Mouse (Mus musculus) lung, embryonic 15.5 days (tissue): Measurements from ENCODE around the gene Ttc3. TPM values are rescaled to one million over a fixed set of nuclear protein-coding genes. Genes with fewer than 3 reads are reported as not detected.
A peak's percentile ranks its signal among the peaks of the same experiment; 100 is the strongest.

Experiments used
- ATAC-seq: fragments of 200-750 bp; cut with Nextera tagmentation; 2 replicates; pipeline ENCODE4 v1.8.0; 2017; ENCODE audit warnings: moderate number of reproducible peaks, borderline replicate concordance; ENCODE audit not compliant: low FRiP score, low TSS enrichment; ENCODE audit errors: extremely low read depth
- H3K27ac ChIP-seq: fragments of 300-500 bp; sonication (generic); 2 replicates; pipeline ENCODE4 v1.5.1; 2015; ENCODE audit warnings: moderate library complexity, mild to moderate bottlenecking, inconsistent platforms
- H3K27me3 ChIP-seq: fragments of 300-500 bp; sonication (generic); 2 replicates; pipeline ENCODE4 v1.6.1; 2015; ENCODE audit warnings: inconsistent platforms
- H3K36me3 ChIP-seq: fragments of 300-500 bp; sonication (generic); 2 replicates; pipeline ENCODE4 v1.6.1; 2015; ENCODE audit warnings: inconsistent platforms
- H3K4me1 ChIP-seq: fragments of 300-500 bp; sonication (generic); 2 replicates; pipeline ENCODE4 v1.6.1; 2015; ENCODE audit warnings: inconsistent platforms
- H3K4me2 ChIP-seq: fragments of 300-500 bp; sonication (generic); 2 replicates; pipeline ENCODE4 v1.6.1; 2015; ENCODE audit warnings: inconsistent platforms, mild to moderate bottlenecking, moderate library complexity
- H3K4me3 ChIP-seq: fragments of 300-500 bp; sonication (generic); 2 replicates; pipeline ENCODE4 v1.5.1; 2015; ENCODE audit warnings: mild to moderate bottlenecking, inconsistent platforms
- H3K9ac ChIP-seq: fragments of 300-500 bp; sonication (generic); 2 replicates; pipeline ENCODE4 v1.6.1; 2015; ENCODE audit warnings: inconsistent platforms
- H3K9me3 ChIP-seq: fragments of 300-500 bp; sonication (generic); 2 replicates; pipeline ENCODE4 v1.6.1; 2016; ENCODE audit warnings: inconsistent platforms
- WGBS: fragments of 180-500 bp; shearing (Covaris S2); methylation state at CpG from one replicate; pipeline ENCODE4 v1.1.7; 2015; 5-methylcytosine and 5-hydroxymethylcytosine counted together
- polyA plus RNA-seq: library from polyadenylated mRNA; unstranded; fragments of >200 nt; fragmentation: Nextera tagmentation; extraction: Ambion mirVana; gene quantifications from 2 replicates; pipeline ENCODE4 v1.2.1, GENCODE M21; 2015

Ttc3 gene
- polyA plus RNA-seq, 1 experiment from 2014 or later, result 177 TPM

GRCm38 (mm10) chr16:94345733-94346132, 24.7 kb upstream of the Ttc3 start:
- no peak for ATAC-seq
- Histone ChIP-seq H3K9ac (no peak overlapping the region), H3K27ac (no peak overlapping the region), H3K9me3 (no peaks in the 10 kb centered on the region), H3K27me3 (no peaks in the 10 kb centered on the region), H3K36me3 (no peaks in the 10 kb centered on the region), H3K4me1 (no peaks in the 10 kb centered on the region), H3K4me2 (no peak overlapping the region), H3K4me3 (no peak overlapping the region)
- 71% methylated on average over 1 of the region's 1 CpGs for WGBS

GRCm38 (mm10) chr16:94347080-94347731, 23.2 kb upstream of the Ttc3 start:
- Histone ChIP-seq H3K4me1 (no peaks in the 10 kb centered on the region), H3K4me2 (no peak overlapping the region), H3K27me3 (no peaks in the 10 kb centered on the region), H3K36me3 (no peaks in the 10 kb centered on the region), H3K27ac (no peak overlapping the region), H3K4me3 (no peak overlapping the region), H3K9me3 (no peaks in the 10 kb centered on the region), H3K9ac (no peak overlapping the region)
- 47% methylated on average over 7 of the region's 7 CpGs for WGBS
- ATAC-seq, result no peak

- H3K4me2 ChIP-seq, result no peak overlapping the region
- H3K27me3 ChIP-seq, result no peaks in the 10 kb centered on the region
- no peak for ATAC-seq
- H3K9ac ChIP-seq, result no peak overlapping the region
- no peaks in the 10 kb centered on the region for H3K4me1 ChIP-seq
- H3K27ac ChIP-seq, result no peak overlapping the region
- no peak overlapping the region for H3K4me3 ChIP-seq
- no peaks in the 10 kb centered on the region for H3K36me3 ChIP-seq
- no peaks in the 10 kb centered on the region for H3K9me3 ChIP-seq
- WGBS, result 78% methylated on average over 2 of the region's 2 CpGs
These were observed 21.6 kb upstream of the Ttc3 start for GRCm38 (mm10) chr16:94348779-94349178.

GRCm38 (mm10) chr16:94349588-94350286, 20.7 kb upstream of the Ttc3 start:
- Histone ChIP-seq H3K4me2 (no peak overlapping the region), H3K27ac (no peak overlapping the region), H3K9ac (no peak overlapping the region), H3K9me3 (no peaks in the 10 kb centered on the region), H3K4me3 (no peak overlapping the region), H3K4me1 (no peaks in the 10 kb centered on the region), H3K36me3 (no peaks in the 10 kb centered on the region), H3K27me3 (no peaks in the 10 kb centered on the region)
- ATAC-seq, result no peak
- 60% methylated on average over 11 of the region's 11 CpGs for WGBS

GRCm38 (mm10) chr16:94350287-94350677, 20.1 kb upstream of the Ttc3 start:
- Histone ChIP-seq H3K36me3 (no peaks in the 10 kb centered on the region), H3K9me3 (no peaks in the 10 kb centered on the region), H3K9ac (no peak overlapping the region), H3K4me1 (no peaks in the 10 kb centered on the region), H3K4me2 (no peak overlapping the region), H3K27ac (no peak overlapping the region), H3K4me3 (no peak overlapping the region), H3K27me3 (no peaks in the 10 kb centered on the region)
- WGBS, result 59% methylated on average over 10 of the region's 10 CpGs
- ATAC-seq, result no peak

- ATAC-seq, result 0 out of 2 replicates have a peak, but pooled peaks have one; percentile 49
- no peaks in the 10 kb centered on the region for H3K9me3 ChIP-seq
- H3K4me3 ChIP-seq, result no peak overlapping the region
- no peaks in the 10 kb centered on the region for H3K27me3 ChIP-seq
- 16% methylated on average over 9 of the region's 9 CpGs for WGBS
- H3K4me1 ChIP-seq, result no peaks in the 10 kb centered on the region
- no peak overlapping the region; the same call in 1 of the 2 replicates for H3K9ac ChIP-seq
- no peak overlapping the region for H3K27ac ChIP-seq
- no peak overlapping the region for H3K4me2 ChIP-seq
- H3K36me3 ChIP-seq, result no peaks in the 10 kb centered on the region
These were observed 16.0 kb upstream of the Ttc3 start for GRCm38 (mm10) chr16:94354450-94354849.

GRCm38 (mm10) chr16:94356046-94356445, 14.4 kb upstream of the Ttc3 start:
- Histone ChIP-seq H3K27me3 (no peaks in the 10 kb centered on the region), H3K36me3 (no peaks in the 10 kb centered on the region), H3K4me2 (no peak overlapping the region), H3K4me1 (no peaks in the 10 kb centered on the region), H3K4me3 (no peak overlapping the region), H3K9me3 (no peaks in the 10 kb centered on the region), H3K9ac (no peak overlapping the region), H3K27ac (no peak overlapping the region)
- ATAC-seq, result no peak
- WGBS, result 14% methylated on average over 7 of the region's 7 CpGs

- no peak overlapping the region for H3K9ac ChIP-seq
- H3K36me3 ChIP-seq, result no peaks in the 10 kb centered on the region
- H3K4me2 ChIP-seq, result no peak overlapping the region
- H3K4me1 ChIP-seq, result 0 out of 2 replicates have a peak, but pooled peaks cover under 1% of the 10 kb centered on the region
- ATAC-seq, result no peak
- H3K27ac ChIP-seq, result no peak overlapping the region
- H3K4me3 ChIP-seq, result no peak overlapping the region
- H3K27me3 ChIP-seq, result no peaks in the 10 kb centered on the region
- H3K9me3 ChIP-seq, result no peaks in the 10 kb centered on the region
- WGBS, result 39% methylated on average over 11 of the region's 11 CpGs
These were observed 13.5 kb upstream of the Ttc3 start for GRCm38 (mm10) chr16:94356776-94357494.

- Histone ChIP-seq H3K4me1 (peaks cover 6% of the 10 kb centered on the region; the same call in 1 of the 2 replicates), H3K9me3 (no peaks in the 10 kb centered on the region), H3K9ac (no peak overlapping the region), H3K27me3 (no peaks in the 10 kb centered on the region), H3K27ac (no peak overlapping the region), H3K4me2 (no peak overlapping the region), H3K36me3 (no peaks in the 10 kb centered on the region), H3K4me3 (no peak overlapping the region)
- WGBS, result 83% methylated on average over 3 of the region's 3 CpGs
- no peak for ATAC-seq
These were observed 12.3 kb upstream of the Ttc3 start for GRCm38 (mm10) chr16:94358091-94358490.

GRCm38 (mm10) chr16:94360578-94361350, 9.7 kb upstream of the Ttc3 start:
- 0 out of 2 replicates have a peak, but pooled peaks cover 4% of the 10 kb centered on the region for H3K36me3 ChIP-seq
- no peak overlapping the region for H3K27ac ChIP-seq
- peaks cover 6% of the 10 kb centered on the region; the same call in 1 of the 2 replicates for H3K4me1 ChIP-seq
- H3K27me3 ChIP-seq, result no peaks in the 10 kb centered on the region
- H3K9me3 ChIP-seq, result no peaks in the 10 kb centered on the region
- no peak overlapping the region for H3K4me3 ChIP-seq
- H3K4me2 ChIP-seq, result no peak overlapping the region
- no peak for ATAC-seq
- no peak overlapping the region for H3K9ac ChIP-seq
- WGBS, result 79% methylated on average over 13 of the region's 13 CpGs

- H3K4me2 ChIP-seq, result no peak overlapping the region
- H3K36me3 ChIP-seq, result 0 out of 2 replicates have a peak, but pooled peaks cover 8% of the 10 kb centered on the region
- H3K4me3 ChIP-seq, result no peak overlapping the region
- WGBS, result 42% methylated on average over 10 of the region's 10 CpGs
- H3K27ac ChIP-seq, result no peak overlapping the region
- H3K27me3 ChIP-seq, result no peaks in the 10 kb centered on the region
- no peak overlapping the region for H3K9ac ChIP-seq
- H3K4me1 ChIP-seq, result peaks cover 6% of the 10 kb centered on the region; the same call in 1 of the 2 replicates
- H3K9me3 ChIP-seq, result no peaks in the 10 kb centered on the region
- peak; percentile 52; the same call in 1 of the 2 replicates for ATAC-seq
These were observed 8.1 kb upstream of the Ttc3 start for GRCm38 (mm10) chr16:94362174-94362873.
